In genomic region chr16:24487782-24488241, GRCm38 (mm10) we compare ENCODE assay signal across 10 mouse cellular contexts.
DNase-seq lines count a peak whose midpoint lies in the region; ATAC-seq lines count a peak whose summit lies in the region.
"Had no signal": no experiment of that assay in that cellular context is flagged by ENCODE, and none has a peak within 500 bp of the region (broad histone marks: within the 10 kb centered on the region; RNA-seq: fewer than 3 reads in every experiment).

No protein-coding gene starts in this region.

- H3K27me3 ChIP-seq in heart, embryonic 13.5 days (replicated peaks): no peaks in the 10 kb centered on the region
- no peaks in the 10 kb centered on the region for H3K27me3 ChIP-seq in midbrain, embryonic 16.5 days (ENCODE audit: control insufficient read depth, insufficient read depth, low read depth, low read length)
- H3K27me3 ChIP-seq: CH12.LX had no signal

- peak overlapping the region; percentile 94 for H3K27ac ChIP-seq in heart, embryonic 13.5 days (replicated peaks)
- H3K27ac ChIP-seq in midbrain, embryonic 16.5 days (ENCODE audit: low read length): no peak overlapping the region
- H3K27ac ChIP-seq: macrophage had no signal

- peaks cover 60% of the 10 kb centered on the region for H3K4me1 ChIP-seq in heart, embryonic 13.5 days
- H3K4me1 ChIP-seq in midbrain, embryonic 16.5 days (ENCODE audit: control insufficient read depth, insufficient read depth, low read length): peaks cover 10% of the 10 kb centered on the region

- WGBS in heart, embryonic 13.5 days: 30% methylated on average over 6 of the region's 6 CpGs
- 53% methylated on average over 6 of the region's 6 CpGs for WGBS in midbrain, embryonic 16.5 days

- ATAC-seq in heart, embryonic 13.5 days (ENCODE audit: extremely low read depth, insufficient number of reproducible peaks, low FRiP score, low TSS enrichment): peak; percentile 49; the same call in 1 of the 2 replicates
- ATAC-seq in midbrain, embryonic 16.5 days: no peak

- peak overlapping the region; percentile 59 for H3K9ac ChIP-seq in heart, embryonic 13.5 days
- H3K9ac ChIP-seq in midbrain, embryonic 16.5 days (ENCODE audit: low read depth, low read length): no peak overlapping the region

- H3K4me2 ChIP-seq in heart, embryonic 13.5 days: peak overlapping the region; percentile 25
- no peak overlapping the region for H3K4me2 ChIP-seq in midbrain, embryonic 16.5 days (ENCODE audit: low read length)

- DNase-seq in cerebellum, adult 9-11 months: peak; percentile 60
- DNase-seq in cerebellum, adult 9-10 months: no peak
- peak; percentile 28 to 48 for DNase-seq in spleen, adult 18-20 months
- DNase-seq in spleen, postnatal 4 days (ENCODE audit: low spot score in 2 of 2): no peak
- peak; percentile 27 for DNase-seq in layer of hippocampus, adult 9-10 months (ENCODE audit: low spot score)
- DNase-seq in right cerebral cortex, postnatal 4 days: peak; percentile 40

- peaks cover 3% of the 10 kb centered on the region; the same call in 1 of the 2 replicates for H3K9me3 ChIP-seq in heart, embryonic 13.5 days
- peaks cover 4% of the 10 kb centered on the region; the same call in 1 of the 2 replicates for H3K9me3 ChIP-seq in midbrain, embryonic 16.5 days (replicated peaks; ENCODE audit: control insufficient read depth, low read length, poor library complexity, severe bottlenecking)

- H3K36me3 ChIP-seq in heart, embryonic 13.5 days: peaks cover 11% of the 10 kb centered on the region
- no peaks in the 10 kb centered on the region for H3K36me3 ChIP-seq in midbrain, embryonic 16.5 days (ENCODE audit: control insufficient read depth, insufficient read depth, low read length)

- no peak overlapping the region for H3K4me3 ChIP-seq in heart, embryonic 13.5 days
- H3K4me3 ChIP-seq in midbrain, embryonic 16.5 days (ENCODE audit: low read depth, low read length): no peak overlapping the region

Comparison
In these comparisons a context has a peak if more than half of its experiments do, and no peak if none do; other contexts are left out.
1. DNase-seq: peak in cerebellum, adult 9-11 months (single experiment), spleen, adult 18-20 months (2 of 2), layer of hippocampus, adult 9-10 months (single experiment) and right cerebral cortex, postnatal 4 days (single experiment); none in cerebellum, adult 9-10 months (single experiment) and spleen, postnatal 4 days (0 of 2).